Mouse (Mus musculus) intestine, postnatal 0 days (tissue): ENCODE data around the gene Tcea2. TPM values are rescaled to one million over a fixed set of nuclear protein-coding genes. Genes with fewer than 3 reads are reported as not detected.

Experiments used
- ATAC-seq: fragments of 200-750 bp; cut with Nextera tagmentation; 2 replicates; pipeline ENCODE4 v1.8.0; 2017; ENCODE audit warnings: mild to moderate bottlenecking, moderate TSS enrichment, moderate library complexity
- H3K27ac ChIP-seq: fragments of 300-500 bp; sonication (generic); 2 replicates; pipeline ENCODE4 v1.5.1; 2014; ENCODE audit warnings: mild to moderate bottlenecking, low read depth, low read length, moderate library complexity
- H3K27me3 ChIP-seq: fragments of 300-500 bp; sonication (generic); replicated peaks from 2 replicates; pipeline ENCODE4 v1.6.1; 2014; ENCODE audit warnings: low read length, mixed read lengths; ENCODE audit not compliant: control insufficient read depth, insufficient read depth
- H3K36me3 ChIP-seq: fragments of 300-500 bp; sonication (generic); 2 replicates; pipeline ENCODE4 v1.6.1; 2014; ENCODE audit warnings: mild to moderate bottlenecking, moderate library complexity; ENCODE audit not compliant: control insufficient read depth, insufficient read depth
- H3K4me1 ChIP-seq: fragments of 300-500 bp; sonication (generic); replicated peaks from 2 replicates; pipeline ENCODE4 v1.6.1; 2014; ENCODE audit warnings: antibody characterized with exemption, low read length, mixed read lengths; ENCODE audit not compliant: control insufficient read depth, insufficient read depth
- H3K4me2 ChIP-seq: fragments of 300-500 bp; sonication (generic); replicated peaks from 2 replicates; pipeline ENCODE4 v1.6.1; 2014; ENCODE audit warnings: low read depth, mild to moderate bottlenecking, moderate library complexity
- H3K4me3 ChIP-seq: fragments of 300-500 bp; sonication (generic); 2 replicates; pipeline ENCODE4 v1.5.1; 2014; ENCODE audit warnings: low read depth, low read length
- H3K9ac ChIP-seq: fragments of 300-500 bp; sonication (generic); 2 replicates; pipeline ENCODE4 v1.6.1; 2014; ENCODE audit warnings: mild to moderate bottlenecking, low read depth, low read length
- H3K9me3 ChIP-seq: fragments of 300-500 bp; sonication (generic); 2 replicates; pipeline ENCODE4 v1.6.1; 2016; ENCODE audit warnings: mixed run types; ENCODE audit not compliant: control insufficient read depth
- CTCF ChIP-seq: sonication (generic); IDR thresholded peaks from 2 replicates; pipeline ENCODE4 v1.5.1; 2016; ENCODE audit warnings: low read depth, mild to moderate bottlenecking, control low read depth, antibody characterized with exemption, moderate library complexity
- WGBS: fragments of 180-500 bp; shearing (Covaris S2); extraction: QIAGEN DNeasy Blood & Tissue Kit; methylation state at CpG from one replicate; pipeline ENCODE4 v1.1.7; 2014; 5-methylcytosine and 5-hydroxymethylcytosine counted together
- polyA plus RNA-seq: library from polyadenylated mRNA; unstranded; fragments of >200 nt; fragmentation: Nextera tagmentation; extraction: Ambion mirVana; gene quantifications from 2 replicates; pipeline ENCODE4 v1.2.1, GENCODE M21; 2015

The Tcea2 gene
- polyA plus RNA-seq, 1 experiment from 2014 or later: 6.8 TPM

- Histone ChIP-seq H3K36me3 (no peaks in the 10 kb centered on the region; the same call in 1 of the 2 replicates), H3K9ac (no peak overlapping the region), H3K27ac (no peak overlapping the region; the same call in 1 of the 2 replicates), H3K4me3 (no peak overlapping the region), H3K4me1 (0 out of 2 replicates have a peak, but pooled peaks cover 6% of the 10 kb centered on the region), H3K27me3 (peaks cover 45% of the 10 kb centered on the region), H3K4me2 (no peak overlapping the region), H3K9me3 (no peaks in the 10 kb centered on the region)
- peak; percentile 23 for TF ChIP-seq CTCF
- 76% methylated on average over 5 of the region's 5 CpGs for WGBS
- no peak for ATAC-seq
Measured at GRCm38 (mm10) chr2:181677096-181677754, 2.9 kb upstream of the Tcea2 start.

DNA sequence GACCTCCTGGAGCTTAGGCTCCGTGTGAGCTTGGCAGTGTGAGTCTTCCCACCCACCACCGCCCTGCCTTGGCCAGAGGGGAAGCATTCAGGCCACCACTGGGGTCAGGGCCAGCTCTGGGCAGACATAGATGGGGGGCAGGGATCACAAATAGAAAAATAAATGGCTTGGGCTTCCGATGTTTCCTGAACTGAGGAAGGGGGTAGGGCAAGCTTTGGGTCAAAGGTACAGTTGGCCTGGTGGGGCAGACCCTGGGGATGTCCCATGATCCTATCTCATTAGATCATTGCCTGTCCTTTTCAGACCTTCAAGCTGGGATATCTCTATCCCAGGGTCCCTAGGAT lies 2.4 kb upstream of the Tcea2 start:
- 0 out of 2 replicates have a peak, but pooled peaks cover 6% of the 10 kb centered on the region for H3K4me1 ChIP-seq
- H3K4me3 ChIP-seq: no peak overlapping the region
- no peak overlapping the region for H3K27ac ChIP-seq
- H3K9ac ChIP-seq: no peak overlapping the region
- H3K4me2 ChIP-seq: no peak overlapping the region
- no peak for ATAC-seq
- no peak for TF ChIP-seq CTCF
- H3K27me3 ChIP-seq: peaks cover 40% of the 10 kb centered on the region
- H3K9me3 ChIP-seq: no peaks in the 10 kb centered on the region
- H3K36me3 ChIP-seq: no peaks in the 10 kb centered on the region
- WGBS: 56% methylated on average over 3 of the region's 3 CpGs

- Histone ChIP-seq H3K4me1 (0 out of 2 replicates have a peak, but pooled peaks cover 6% of the 10 kb centered on the region), H3K9ac (no peak overlapping the region), H3K36me3 (no peaks in the 10 kb centered on the region), H3K27me3 (peaks cover 31% of the 10 kb centered on the region), H3K27ac (no peak overlapping the region), H3K9me3 (no peaks in the 10 kb centered on the region), H3K4me3 (no peak overlapping the region), H3K4me2 (no peak overlapping the region)
- WGBS: 48% methylated on average over 1 of the region's 1 CpGs
- TF ChIP-seq CTCF: peak; percentile 99
- ATAC-seq: peak; percentile 79
Measured at GRCm38 (mm10) chr2:181678780-181679179, 1.3 kb upstream of the Tcea2 start.

- Histone ChIP-seq H3K9ac (peak overlapping the region; percentile 71), H3K27me3 (peaks cover 15% of the 10 kb centered on the region), H3K27ac (no peak overlapping the region), H3K9me3 (no peaks in the 10 kb centered on the region), H3K4me1 (0 out of 2 replicates have a peak, but pooled peaks cover 6% of the 10 kb centered on the region), H3K4me2 (peak overlapping the region; percentile 96), H3K4me3 (peak overlapping the region; percentile 65), H3K36me3 (no peaks in the 10 kb centered on the region)
- WGBS: 17% methylated on average over 7 of the region's 7 CpGs
- no peak for TF ChIP-seq CTCF
- 0 out of 2 replicates have a peak, but pooled peaks have one; percentile 3 for ATAC-seq
Measured at GRCm38 (mm10) chr2:181680716-181681117, 607 bp downstream of the Tcea2 start.

GRCm38 (mm10) chr2:181681978-181682377 lies 1.9 kb downstream of the Tcea2 start:
- peaks cover 2% of the 10 kb centered on the region for H3K27me3 ChIP-seq
- no peak overlapping the region for H3K9ac ChIP-seq
- 0 out of 2 replicates have a peak, but pooled peaks cover 9% of the 10 kb centered on the region for H3K36me3 ChIP-seq
- WGBS: 64% methylated on average over 1 of the region's 1 CpGs
- no peak overlapping the region for H3K4me3 ChIP-seq
- ATAC-seq: no peak
- H3K9me3 ChIP-seq: no peaks in the 10 kb centered on the region
- no peak overlapping the region for H3K4me2 ChIP-seq
- TF ChIP-seq CTCF: no peak
- 0 out of 2 replicates have a peak, but pooled peaks cover 6% of the 10 kb centered on the region for H3K4me1 ChIP-seq
- no peak overlapping the region for H3K27ac ChIP-seq

- Histone ChIP-seq H3K9me3 (no peaks in the 10 kb centered on the region), H3K4me1 (0 out of 2 replicates have a peak, but pooled peaks cover 6% of the 10 kb centered on the region), H3K4me2 (no peak overlapping the region), H3K4me3 (no peak overlapping the region), H3K27me3 (no peaks in the 10 kb centered on the region; the same call in 1 of the 2 replicates), H3K36me3 (peaks cover 14% of the 10 kb centered on the region; the same call in 1 of the 2 replicates), H3K27ac (no peak overlapping the region), H3K9ac (no peak overlapping the region)
- no peak for TF ChIP-seq CTCF
- WGBS: 69% methylated on average over 4 of the region's 4 CpGs
- ATAC-seq: no peak
Measured at GRCm38 (mm10) chr2:181683381-181683780, 3.3 kb downstream of the Tcea2 start.
